8 mouse cellular contexts compared by ENCODE assay signal in genomic region chr9:13300041-13300441, GRCm38 (mm10). TPM values are rescaled to one million over a fixed set of nuclear protein-coding genes. Genes with fewer than 3 reads are reported as not detected.
A peak's percentile ranks its signal among the peaks of the same experiment; 100 is the strongest.
DNase-seq lines count a peak whose midpoint lies in the region; ATAC-seq and TF ChIP-seq lines count a peak whose summit lies in the region.

No protein-coding gene starts in this region.

- peak; percentile 40 to 52 for DNase-seq in cerebellum, adult 18-20 months
- DNase-seq in cerebellum, adult 11 months, result no peak
- no peak for DNase-seq in thymus, adult 2 months
- no peak for DNase-seq in thymus, postnatal 14 days
- DNase-seq in hindbrain, embryonic 10.5 days (ENCODE audit: low spot score), result no peak
- DNase-seq in thymus, postnatal 0 days (ENCODE audit: low spot score), result no peak

- H3K4me1 ChIP-seq in thymus, adult 2 months (replicated peaks; ENCODE audit: control insufficient read depth, insufficient read depth, low read length), result peaks cover 34% of the 10 kb centered on the region
- peaks cover 80% of the 10 kb centered on the region for H3K4me1 ChIP-seq in hindbrain, embryonic 10.5 days (replicated peaks)
- peaks cover 71% of the 10 kb centered on the region for H3K4me1 ChIP-seq in midbrain, embryonic 12.5 days

- no peak for TF ChIP-seq POLR2A in thymus, adult 2 months (IDR thresholded peaks at IDR 0.05; ENCODE audit: control insufficient read depth, extremely low read depth, insufficient read depth, low read length, poor library complexity)

- H3K36me3 ChIP-seq in thymus, adult 2 months (ENCODE audit: control insufficient read depth, insufficient read depth, low read length), result no peaks in the 10 kb centered on the region
- no peaks in the 10 kb centered on the region for H3K36me3 ChIP-seq in hindbrain, embryonic 10.5 days
- H3K36me3 ChIP-seq in midbrain, embryonic 12.5 days, result no peaks in the 10 kb centered on the region

- H3K4me3 ChIP-seq in thymus, adult 2 months (ENCODE audit: control insufficient read depth, insufficient read depth, low read length), result peak overlapping the region; percentile 20
- H3K4me3 ChIP-seq in hindbrain, embryonic 10.5 days, result peak overlapping the region; percentile 64
- H3K4me3 ChIP-seq in midbrain, embryonic 12.5 days, result peak overlapping the region; percentile 12

- H3K9ac ChIP-seq in midbrain, embryonic 12.5 days (replicated peaks), result peak overlapping the region; percentile 40; the same call in 1 of the 2 replicates

- H3K9me3 ChIP-seq in hindbrain, embryonic 10.5 days, result no peaks in the 10 kb centered on the region
- H3K9me3 ChIP-seq in midbrain, embryonic 12.5 days, result no peaks in the 10 kb centered on the region

- WGBS in thymus, adult 2 months, result 23% methylated on average over 3 of the region's 3 CpGs
- 51% methylated on average over 3 of the region's 3 CpGs for WGBS in hindbrain, embryonic 10.5 days
- 50% methylated on average over 3 of the region's 3 CpGs for WGBS in midbrain, embryonic 12.5 days

- H3K4me2 ChIP-seq in midbrain, embryonic 12.5 days (replicated peaks), result peak overlapping the region; percentile 75

- no peak overlapping the region for H3K27ac ChIP-seq in thymus, adult 2 months (ENCODE audit: control insufficient read depth, insufficient read depth, low read length)
- H3K27ac ChIP-seq in hindbrain, embryonic 10.5 days, result peak overlapping the region; percentile 90
- H3K27ac ChIP-seq in midbrain, embryonic 12.5 days (replicated peaks), result no peak overlapping the region

- ATAC-seq in midbrain, embryonic 12.5 days (ENCODE audit: low FRiP score, low read depth), result no peak
- no peak for ATAC-seq in inflammation-experienced regulatory T-cells, adult 6 months

- TF ChIP-seq CTCF in thymus, adult 2 months (IDR thresholded peaks at IDR 0.05; ENCODE audit: borderline replicate concordance, control insufficient read depth, extremely low read depth, insufficient read depth, low read length, poor library complexity), result no peak

- H3K27me3 ChIP-seq in thymus, adult 2 months (ENCODE audit: control insufficient read depth, insufficient read depth, low read length), result no peaks in the 10 kb centered on the region
- peaks cover 9% of the 10 kb centered on the region for H3K27me3 ChIP-seq in hindbrain, embryonic 10.5 days (ENCODE audit: insufficient read depth, poor library complexity, severe bottlenecking)
- H3K27me3 ChIP-seq in midbrain, embryonic 12.5 days, result peaks cover 17% of the 10 kb centered on the region

RNA-seq across cellular contexts. Expression of gene Maml2, which starts 2.3 kb away (rescaled TPM):
- polyA plus RNA-seq in thymus, adult 2 months (2012; rRNA removed), result 12.9 and 14.3 TPM in 2 replicates
- polyA plus RNA-seq in hindbrain, embryonic 10.5 days (2016; fragmentation: Nextera tagmentation; extraction: Ambion mirVana), result 10.0 and 10.2 TPM in 2 replicates
- 12.5 and 12.8 TPM in 2 replicates for polyA plus RNA-seq in midbrain, embryonic 12.5 days (2016; fragmentation: Nextera tagmentation; extraction: Ambion mirVana)
- 6.4 and 7.8 TPM in 2 replicates for polyA plus RNA-seq in thymus, postnatal 0 days (2015; fragmentation: Nextera tagmentation; extraction: Ambion mirVana)
- 10 to 100 TPM; 32.1 to 46.4 (median 45.1) TPM for polyA plus RNA-seq in inflammation-experienced regulatory T-cells, adult 6 months (2017; shearing (Covaris generic))

RNA-seq across cellular contexts. Expression of gene Ccdc82, which starts 53.3 kb away (rescaled TPM):
- 16.3 and 17.8 TPM in 2 replicates for polyA plus RNA-seq in thymus, adult 2 months (2012; rRNA removed)
- polyA plus RNA-seq in hindbrain, embryonic 10.5 days (2016; fragmentation: Nextera tagmentation; extraction: Ambion mirVana), result 7.7 and 8.8 TPM in 2 replicates
- polyA plus RNA-seq in midbrain, embryonic 12.5 days (2016; fragmentation: Nextera tagmentation; extraction: Ambion mirVana), result 15.8 and 16.9 TPM in 2 replicates
- 12.7 and 13.4 TPM in 2 replicates for polyA plus RNA-seq in thymus, postnatal 0 days (2015; fragmentation: Nextera tagmentation; extraction: Ambion mirVana)
- 10 to 100 TPM; 37.1 to 54.3 (median 49.1) TPM for polyA plus RNA-seq in inflammation-experienced regulatory T-cells, adult 6 months (2017; shearing (Covaris generic))

RNA-seq across cellular contexts. Expression of gene Jrkl, which starts 54.4 kb away (rescaled TPM):
- 0.73 and 0.97 TPM in 2 replicates for polyA plus RNA-seq in thymus, adult 2 months (2012; rRNA removed)
- 6.5 and 7.1 TPM in 2 replicates for polyA plus RNA-seq in hindbrain, embryonic 10.5 days (2016; fragmentation: Nextera tagmentation; extraction: Ambion mirVana)
- 12.8 and 14.0 TPM in 2 replicates for polyA plus RNA-seq in midbrain, embryonic 12.5 days (2016; fragmentation: Nextera tagmentation; extraction: Ambion mirVana)
- polyA plus RNA-seq in thymus, postnatal 0 days (2015; fragmentation: Nextera tagmentation; extraction: Ambion mirVana), result 7.8 and 9.4 TPM in 2 replicates
- 1 to 10 TPM; 2.2 to 4.3 (median 3.8) TPM for polyA plus RNA-seq in inflammation-experienced regulatory T-cells, adult 6 months (2017; shearing (Covaris generic))

Comparison
In these comparisons a context has a peak if more than half of its experiments do, and no peak if none do; other contexts are left out.
1. DNase-seq: peak in cerebellum, adult 18-20 months (2 of 2); none in cerebellum, adult 11 months (single experiment), thymus, adult 2 months (single experiment), thymus, postnatal 14 days (single experiment), hindbrain, embryonic 10.5 days (single experiment) and thymus, postnatal 0 days (single experiment).
2. H3K4me3 ChIP-seq: peak in every context shown above with its lines; median percentile 64 in hindbrain, embryonic 10.5 days; 20 in thymus, adult 2 months; 12 in midbrain, embryonic 12.5 days.